Mouse (Mus musculus) embryonic fibroblast, embryonic 13.5 days (primary cell): ENCODE measurements around the gene Gm40460. TPM values are rescaled to one million over a fixed set of nuclear protein-coding genes. Genes with fewer than 3 reads are reported as not detected.
"Not testable (repeated sequence)": the region's sequence is repeated elsewhere in the genome, so short reads cannot be mapped to it uniquely, and the experiment has no call there.

ENCODE experiments used
- H3K27ac ChIP-seq: 2 replicates; pipeline ENCODE4 v1.5.1; 2012; ENCODE audit warnings: low read length, control low read depth, inconsistent platforms; ENCODE audit not compliant: insufficient read depth
- H3K4me1 ChIP-seq: 2 replicates; pipeline ENCODE4 v1.6.1; 2011; ENCODE audit warnings: low read length; ENCODE audit not compliant: control insufficient read depth, insufficient read depth
- H3K4me3 ChIP-seq: 2 replicates; pipeline ENCODE4 v1.5.1; 2011; ENCODE audit warnings: mild to moderate bottlenecking, control low read depth, low read length; ENCODE audit not compliant: insufficient read depth
- CTCF ChIP-seq: IDR thresholded peaks from 2 replicates; pipeline ENCODE4 v1.5.1; 2011; ENCODE audit warnings: mild to moderate bottlenecking, control low read depth, low read length, moderate library complexity, borderline replicate concordance; ENCODE audit not compliant: insufficient read depth
- POLR2A ChIP-seq: IDR thresholded peaks from 2 replicates; pipeline ENCODE4 v1.6.1; 2011; ENCODE audit warnings: low read depth, mild to moderate bottlenecking, control low read depth, low read length, moderate library complexity
- polyA plus RNA-seq: library from polyadenylated mRNA; stranded (reverse); fragments of >200 nt; gene quantifications from 2 replicates; pipeline ENCODE4 v1.2.4, GENCODE M21; 2011; ENCODE audit warnings: low read depth; ENCODE audit not compliant: missing spikeins, insufficient read length

Gm40460 gene
- not detected in 2 replicates for polyA plus RNA-seq

DNA sequence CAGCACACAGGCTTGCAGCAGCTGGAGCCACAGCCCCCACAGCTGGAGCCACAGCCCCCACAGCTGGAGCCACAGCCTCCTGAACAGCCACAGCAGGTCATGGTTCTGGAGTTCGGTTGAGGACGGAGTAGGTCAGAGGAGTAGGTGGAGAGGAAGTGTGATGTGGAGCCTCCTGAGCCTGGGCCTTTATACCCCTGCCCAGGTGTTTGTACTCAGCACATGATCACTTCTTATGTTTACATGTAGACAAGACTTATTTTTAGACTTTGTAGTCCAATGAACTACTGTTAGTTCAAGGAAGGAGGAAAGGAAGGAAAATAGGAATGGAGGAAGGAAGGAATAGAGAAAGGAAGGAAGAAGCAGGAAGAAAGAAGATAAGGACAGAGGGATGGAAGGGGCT lies at the start of gene Gm40460:
TSS of gene Gm40460 (minus strand) at position 101 of the 400 bp plus-strand sequence.
- TF ChIP-seq CTCF (no peak), POLR2A (no peak)
- H3K4me1 ChIP-seq, result no peaks in the 10 kb centered on the region
- H3K27ac ChIP-seq, result no peak within 1 kb of the TSS
- H3K4me3 ChIP-seq, result no peak within 1 kb of the TSS

DNA sequence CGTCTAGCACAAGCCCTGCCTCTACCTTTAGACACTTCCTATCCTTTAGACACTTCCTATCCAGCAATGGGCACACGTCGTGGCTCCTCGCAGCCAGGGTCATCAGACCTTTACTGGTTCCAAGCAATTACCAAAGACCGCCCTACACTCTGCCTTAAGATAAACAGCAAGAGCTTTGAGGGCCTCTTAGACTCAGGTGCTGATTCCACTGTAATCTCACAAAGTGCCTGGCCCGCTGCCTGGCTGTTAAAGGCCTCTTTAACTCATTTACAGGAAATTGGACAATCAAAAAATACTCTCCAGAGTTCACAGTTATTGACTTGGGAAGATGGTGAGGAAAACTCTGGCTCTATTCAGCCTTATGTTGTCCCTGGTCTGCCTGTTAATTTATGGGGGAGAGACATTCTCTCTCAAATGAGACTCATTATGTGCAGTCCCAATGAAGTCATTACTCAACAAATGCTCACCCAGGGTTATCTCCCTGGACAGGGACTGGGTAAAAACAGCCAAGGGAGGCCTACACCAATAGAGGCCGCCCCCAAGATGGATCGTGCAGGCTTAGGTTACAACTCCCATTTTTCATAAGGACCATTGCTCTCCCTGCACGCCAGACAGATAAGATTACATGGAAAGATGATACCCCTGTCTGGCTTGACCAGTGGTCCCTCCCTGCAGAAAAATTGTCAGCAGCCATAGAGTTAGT lies 45.2 kb upstream of the Gm40460 start:
- H3K27ac ChIP-seq, H3K4me1 ChIP-seq: not testable (repeated sequence)

DNA sequence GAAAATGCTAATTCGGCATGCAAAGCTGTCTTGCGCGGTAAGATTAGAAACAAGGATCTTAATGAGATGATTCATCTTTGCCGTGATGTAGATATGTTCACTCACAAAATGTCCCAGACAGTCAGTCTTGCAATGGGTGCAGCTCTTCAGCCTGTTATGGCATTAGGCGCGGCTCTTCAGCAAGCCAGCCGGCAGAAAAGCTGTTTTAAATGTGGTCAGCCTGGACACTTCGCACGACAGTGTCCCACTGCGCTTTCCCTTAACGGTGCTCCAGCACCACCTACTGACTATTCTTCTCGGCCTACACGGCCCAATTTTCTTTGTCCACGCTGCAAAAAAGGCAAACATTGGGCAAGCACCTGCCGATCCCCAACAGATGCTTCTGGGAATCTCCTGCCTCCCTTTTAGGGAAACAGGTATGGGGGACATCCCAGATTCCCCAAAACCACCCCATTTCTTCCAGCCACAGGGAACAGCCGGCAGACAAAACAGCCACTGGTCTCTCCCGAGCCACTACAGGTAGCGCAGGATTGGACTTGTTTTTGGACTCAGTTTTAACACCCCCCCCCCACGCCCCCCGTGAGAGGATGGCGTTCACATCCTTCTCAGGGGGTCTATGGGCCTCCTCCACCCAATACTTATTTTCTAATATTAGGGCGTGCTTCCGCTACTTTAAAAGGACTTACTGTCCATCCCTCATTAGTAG lies 44.4 kb upstream of the Gm40460 start:
- H3K4me1 ChIP-seq, result no peaks in the 10 kb centered on the region
- no peak overlapping the region for H3K27ac ChIP-seq
- no peak overlapping the region for H3K4me3 ChIP-seq
- peak; percentile 30; the same call in 1 of the 2 replicates for TF ChIP-seq CTCF
- no peak for TF ChIP-seq POLR2A

More for the DNA sequence above, 45.2 kb upstream of the Gm40460 start:
- not testable (repeated sequence) for H3K4me3 ChIP-seq

DNA sequence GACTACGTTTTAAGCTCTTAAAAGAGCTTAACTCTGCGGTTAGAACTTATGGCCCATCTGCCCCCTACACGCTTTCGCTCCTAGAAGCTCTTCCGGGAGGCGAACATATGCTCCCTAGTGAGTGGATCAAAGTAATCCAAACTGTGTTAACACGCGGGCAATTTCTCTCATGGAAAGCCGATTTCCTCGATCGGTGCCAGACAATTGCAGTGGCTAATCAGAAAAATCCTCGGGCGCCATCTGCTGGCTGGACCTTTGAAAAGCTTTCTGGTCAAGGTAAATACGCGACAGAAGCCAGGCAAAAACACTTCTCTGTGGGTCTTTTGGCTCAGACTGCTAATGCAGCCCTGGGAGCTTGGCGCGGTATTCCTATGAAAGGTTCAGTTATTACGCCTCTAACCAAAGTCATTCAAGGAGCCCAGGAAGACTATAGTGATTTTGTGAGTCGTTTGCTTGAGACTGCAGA lies 43.8 kb upstream of the Gm40460 start:
- no peaks in the 10 kb centered on the region for H3K4me1 ChIP-seq
- no peak for TF ChIP-seq CTCF
- peak; percentile 40; the same call in 1 of the 2 replicates for TF ChIP-seq POLR2A
- peak overlapping the region; percentile 52 for H3K4me3 ChIP-seq
- peak overlapping the region; percentile 53 for H3K27ac ChIP-seq

DNA sequence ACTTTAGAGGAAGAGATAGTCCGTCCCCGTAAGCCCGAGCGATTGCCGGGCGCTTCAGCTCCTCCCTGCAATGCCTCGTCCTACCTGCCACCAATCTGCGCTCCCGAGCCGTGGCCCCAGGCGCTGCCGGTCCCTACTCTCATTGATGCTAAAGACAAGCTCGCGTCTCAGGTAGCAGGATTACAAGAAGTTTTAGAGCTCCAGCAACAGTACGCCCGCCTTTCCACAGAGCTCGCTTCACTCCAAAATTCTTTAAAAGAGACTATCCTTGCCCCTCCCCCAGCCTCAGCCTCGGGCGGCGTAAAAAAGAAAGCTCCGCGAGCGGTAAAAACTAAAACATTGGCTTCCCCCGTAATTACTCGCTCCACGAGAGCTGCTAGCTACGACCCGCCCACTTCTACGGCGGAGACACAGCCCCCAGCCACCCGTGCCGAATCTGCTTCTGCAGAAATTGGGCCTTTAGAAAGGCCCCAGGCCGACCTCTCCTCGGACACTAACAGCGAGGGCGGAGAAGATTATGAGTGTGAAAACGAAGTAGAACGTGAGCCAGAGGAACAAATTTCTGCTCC lies 43.2 kb upstream of the Gm40460 start:
- no peaks in the 10 kb centered on the region for H3K4me1 ChIP-seq
- peak overlapping the region; percentile 52 for H3K4me3 ChIP-seq
- TF ChIP-seq POLR2A (no peak; the same call in 1 of the 2 replicates), CTCF (no peak)
- peak overlapping the region; percentile 53 for H3K27ac ChIP-seq

DNA sequence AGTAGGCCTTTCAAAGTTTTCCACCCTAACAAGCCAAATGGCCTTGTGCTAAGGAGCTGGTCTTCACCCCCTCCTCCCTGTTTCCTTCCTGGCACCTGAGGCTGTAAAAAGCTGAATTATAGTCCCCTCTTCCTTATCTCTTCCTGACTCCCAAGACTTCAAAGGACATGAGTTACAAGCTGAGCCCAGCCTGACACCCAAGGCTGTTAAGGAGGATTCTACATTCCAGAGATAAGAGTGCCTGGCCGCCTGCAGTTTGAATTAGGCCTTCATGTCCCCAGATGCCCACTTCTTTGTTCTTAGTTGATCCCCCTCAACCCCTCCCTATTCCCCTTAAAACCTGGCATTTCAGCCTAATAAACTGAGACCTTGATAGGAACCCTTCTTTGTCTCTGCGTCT lies 42.0 kb upstream of the Gm40460 start:
- H3K4me1 ChIP-seq, H3K27ac ChIP-seq, H3K4me3 ChIP-seq: not testable (repeated sequence)

DNA sequence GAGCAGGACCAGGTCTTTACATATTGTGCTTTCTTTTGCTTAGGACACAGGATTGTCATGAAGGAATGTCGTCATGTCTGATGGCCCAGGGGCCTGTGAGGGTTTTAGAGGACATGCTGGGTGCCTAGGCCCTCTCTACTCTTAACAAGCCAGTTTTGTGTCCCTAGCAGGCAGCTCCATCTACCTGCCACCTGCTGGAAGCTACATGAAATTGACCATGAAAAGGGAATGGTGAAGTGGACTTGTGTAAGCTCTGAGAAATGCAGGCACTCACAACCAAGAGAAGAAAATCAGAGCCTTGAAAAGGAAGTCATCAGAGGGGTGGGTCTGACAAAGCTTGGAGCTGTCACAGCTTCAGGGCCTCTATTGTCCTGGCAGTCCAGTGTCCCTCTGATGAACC lies 38.4 kb upstream of the Gm40460 start:
- not testable (repeated sequence) for H3K4me3 ChIP-seq, H3K4me1 ChIP-seq, H3K27ac ChIP-seq

DNA sequence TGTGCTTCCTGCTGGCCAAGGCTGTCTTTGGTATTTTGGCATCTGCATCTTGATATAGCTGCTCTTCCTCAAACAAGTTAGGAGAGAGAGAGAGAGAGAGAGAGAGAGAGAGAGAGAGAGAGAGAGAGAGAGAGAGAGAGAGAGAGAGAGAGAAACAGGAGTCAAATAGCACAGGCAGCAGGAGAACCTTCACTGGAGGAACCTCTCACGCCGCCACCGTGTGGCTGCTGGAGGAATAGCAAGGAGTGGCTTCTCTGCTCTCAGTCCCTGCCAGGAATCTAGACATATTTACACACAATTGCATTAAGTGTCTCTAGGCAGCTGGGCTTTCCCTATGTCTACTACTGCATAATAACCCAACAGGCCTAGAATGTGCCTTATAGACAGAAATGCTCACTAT lies 37.3 kb upstream of the Gm40460 start:
- not testable (repeated sequence) for H3K4me1 ChIP-seq, H3K4me3 ChIP-seq, H3K27ac ChIP-seq
- peak; percentile 53; the same call in 1 of the 2 replicates for TF ChIP-seq CTCF

DNA sequence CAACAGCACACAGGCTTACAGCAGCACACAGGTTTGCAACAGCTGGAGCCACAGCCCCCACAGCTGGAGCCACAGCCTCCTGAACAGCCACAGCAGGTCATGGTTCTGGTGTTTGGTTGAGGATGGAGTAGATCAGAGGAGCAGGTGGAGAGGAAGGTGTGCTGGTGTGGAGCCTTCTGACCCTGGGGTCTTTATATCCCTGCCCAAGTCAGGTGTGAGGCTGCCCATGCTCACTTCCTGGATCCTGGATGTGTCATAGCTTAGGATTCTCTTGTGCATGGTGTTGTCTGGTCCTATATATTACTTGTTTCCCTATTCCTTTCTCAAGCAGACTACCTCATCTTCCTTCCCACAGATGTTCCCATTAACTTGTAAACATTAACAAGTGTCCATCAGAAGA lies 33.4 kb upstream of the Gm40460 start, which contains the start of gene Gm4559:
TSS of gene Gm4559 (minus strand) at position 101 of the 400 bp plus-strand sequence.
- not testable (repeated sequence) for H3K4me1 ChIP-seq, H3K4me3 ChIP-seq, H3K27ac ChIP-seq

DNA sequence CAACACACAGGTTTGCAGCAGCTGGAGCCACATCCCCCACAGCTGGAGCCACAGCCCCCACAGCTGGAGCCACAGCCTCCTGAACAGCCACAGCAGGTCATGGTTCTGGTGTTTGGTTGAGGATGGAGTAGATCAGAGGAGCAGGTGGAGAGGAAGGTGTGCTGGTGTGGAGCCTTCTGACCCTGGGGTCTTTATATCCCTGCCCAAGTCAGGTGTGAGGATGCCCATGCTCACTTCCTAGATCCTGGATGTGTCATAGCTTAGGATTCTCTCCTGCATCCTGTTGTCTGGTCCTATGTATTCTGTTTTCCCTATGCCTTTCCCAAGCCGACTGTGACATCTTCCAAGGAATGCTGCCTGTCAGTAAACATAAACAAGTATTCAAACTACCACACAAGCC lies 17.4 kb upstream of the Gm40460 start, which contains the start of gene Gm2431:
TSS of gene Gm2431 (minus strand) at position 101 of the 400 bp plus-strand sequence.
- H3K4me3 ChIP-seq, H3K27ac ChIP-seq, H3K4me1 ChIP-seq: not testable (repeated sequence)
